Mouse (Mus musculus): ENCODE data around the gene Cnnm4.

DNA sequence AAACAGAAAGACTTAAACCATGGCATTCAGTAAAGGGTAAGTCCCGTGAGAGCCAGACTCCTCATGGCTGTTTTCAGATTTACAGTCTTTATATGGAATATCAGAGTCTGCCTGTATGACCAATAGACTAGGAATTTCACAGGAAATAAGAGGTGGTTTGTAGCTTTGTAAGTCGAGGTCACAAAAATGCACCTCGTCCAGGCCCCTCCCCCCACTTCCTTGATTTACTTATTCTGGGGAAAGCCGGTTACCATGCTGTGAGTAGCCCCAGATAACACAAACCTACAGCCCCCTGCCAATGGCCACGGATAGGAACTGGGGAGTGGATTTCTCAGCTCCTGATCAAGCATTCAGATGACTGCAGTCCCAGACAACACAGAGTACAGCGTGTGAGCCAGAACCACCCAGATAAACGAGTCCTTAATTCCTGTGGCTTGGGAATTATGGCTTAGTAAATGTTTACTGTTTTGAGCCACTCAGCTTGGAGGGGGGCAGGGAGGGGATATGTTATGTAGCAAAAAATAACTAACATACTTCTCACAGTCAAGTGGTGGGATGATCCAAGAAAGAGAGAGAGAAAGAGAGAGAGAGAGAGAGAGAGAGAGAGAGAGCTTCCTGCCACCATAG lies 13.9 kb upstream of the Cnnm4 start:
- no peak for TF ChIP-seq POLR2A (IDR thresholded peaks at IDR 0.05; ENCODE audit: extremely low read depth, insufficient read depth, low read length)
- TF ChIP-seq CTCF (IDR thresholded peaks at IDR 0.05; ENCODE audit: extremely low read depth, insufficient read depth, low read length) = no peak
